Mouse (Mus musculus) E14TG2a.4 (cell line): Measurements from ENCODE around the gene Strbp.

Experiments used
- CTCF ChIP-seq: conservative IDR thresholded peaks from 2 replicates; pipeline ENCODE4 v1.5.1; 2014; ENCODE audit warnings: low read length
- NANOG ChIP-seq: IDR thresholded peaks from 2 replicates; pipeline ENCODE4 v1.6.1; 2014; ENCODE audit warnings: borderline replicate concordance, low read length, mixed read lengths
- POU5F1 ChIP-seq: IDR thresholded peaks from 2 replicates; pipeline ENCODE4 v1.6.1; 2014; ENCODE audit warnings: low read length, borderline replicate concordance

- TF ChIP-seq CTCF (no peak), POU5F1 (no peak), NANOG (no peak)
These were observed 5.2 kb upstream of the Strbp start for GRCm38 (mm10) chr2:37708835-37709234.
